Mouse (Mus musculus): Measurements from ENCODE around the gene Senp8. TPM values are rescaled to one million over a fixed set of nuclear protein-coding genes. Genes with fewer than 3 reads are reported as not detected.

Gene Senp8
- polyA plus RNA-seq, 1 experiment from 2014 or later = 11.5 TPM

DNA sequence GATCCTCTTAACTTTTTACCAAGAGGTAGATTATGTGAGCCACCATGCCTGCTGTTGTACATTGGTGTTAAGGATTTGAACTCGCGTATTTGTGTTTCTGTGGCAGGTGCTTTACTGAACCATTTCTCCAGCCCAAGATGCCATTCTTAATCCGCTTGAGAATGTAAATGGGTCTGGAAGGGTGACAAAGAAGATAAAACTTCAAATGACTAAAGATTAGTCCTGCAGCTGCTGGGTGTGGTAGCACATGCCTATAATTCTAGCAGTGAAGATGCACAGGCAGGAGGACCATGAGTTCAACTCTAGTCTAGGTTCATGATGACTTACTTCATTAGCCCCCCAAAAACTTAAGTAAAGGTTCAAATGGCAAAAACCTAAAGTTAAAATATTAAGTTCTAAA is 6.6 kb downstream of the Senp8 start:
- no peaks in the 10 kb centered on the region for H3K27me3 ChIP-seq
- ChIA-PET CTCF (no interaction called here), POLR2A (interaction anchor here (1.3 kb wide), 1 partner anchor 19 kb away, joined by 4 read pairs; no protein-coding TSS in a partner anchor)
- DNase-seq (ENCODE audit: low read depth, low spot score) = no peak
- ATAC-seq = no peak
- TF ChIP-seq CTCF (IDR thresholded peaks at IDR 0.05) = no peak
- in situ Hi-C loops (cut with MboI; ENCODE audit: low pct_unique_long_range_greater_than_20kb) = no loop called here

DNA sequence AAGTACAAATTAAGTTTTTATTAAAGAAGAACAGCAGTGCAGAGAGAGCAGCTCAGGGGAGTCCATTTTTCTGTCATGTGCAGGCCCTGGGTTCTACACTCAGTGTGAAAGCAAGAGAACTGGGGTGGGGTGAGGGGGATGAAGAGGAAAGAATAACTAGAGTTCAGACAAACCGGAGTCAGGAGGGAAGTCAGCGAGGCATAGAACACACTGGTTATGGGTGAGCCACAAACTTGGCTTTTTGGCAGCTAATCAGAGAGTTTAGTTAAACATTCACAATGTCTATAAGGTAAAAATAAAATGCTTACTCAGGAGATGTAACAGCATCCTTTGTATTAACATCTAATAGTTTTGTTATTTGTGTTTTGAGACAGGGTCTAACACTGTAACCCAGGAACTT is 9.9 kb downstream of the Senp8 start:
- DNase-seq (ENCODE audit: low read depth, low spot score) (peak; percentile 59), ATAC-seq (no peak)
- no peak for TF ChIP-seq CTCF (IDR thresholded peaks at IDR 0.05)
- H3K27me3 ChIP-seq = no peaks in the 10 kb centered on the region
- POLR2A ChIA-PET = no interaction called here
- in situ Hi-C loops (cut with MboI; ENCODE audit: low pct_unique_long_range_greater_than_20kb) = no loop called here
- CTCF ChIA-PET = interaction anchor here (1.0 kb wide), 1 partner anchor 11 kb away, joined by 3 read pairs; no protein-coding TSS in a partner anchor

DNA sequence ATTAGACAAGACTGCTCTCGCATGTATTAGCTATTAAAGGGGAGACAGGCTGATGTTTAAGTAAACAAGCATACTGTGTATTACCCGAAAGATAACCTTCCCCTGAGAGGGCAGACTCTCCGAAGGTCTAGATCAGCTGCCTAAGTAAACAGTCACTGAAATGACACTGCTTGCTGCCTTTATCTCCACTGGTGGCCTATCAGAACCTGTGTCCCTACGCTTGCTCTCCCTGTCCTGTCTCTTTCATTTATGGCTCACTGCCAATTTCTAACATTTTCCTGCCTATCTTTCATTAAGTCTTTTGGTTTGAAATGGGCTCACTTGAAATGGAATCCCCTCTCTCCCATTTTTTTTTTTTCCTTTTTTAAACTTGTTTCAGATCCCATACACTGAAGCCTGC is 15.1 kb downstream of the Senp8 start:
- CTCF ChIA-PET = no interaction called here
- in situ Hi-C loops (cut with MboI; ENCODE audit: low pct_unique_long_range_greater_than_20kb) = no loop called here
- DNase-seq (ENCODE audit: low read depth, low spot score) = no peak
- no peak for ATAC-seq
- POLR2A ChIA-PET = no interaction called here
- no peaks in the 10 kb centered on the region for H3K27me3 ChIP-seq
- no peak for TF ChIP-seq CTCF (IDR thresholded peaks at IDR 0.05)

DNA sequence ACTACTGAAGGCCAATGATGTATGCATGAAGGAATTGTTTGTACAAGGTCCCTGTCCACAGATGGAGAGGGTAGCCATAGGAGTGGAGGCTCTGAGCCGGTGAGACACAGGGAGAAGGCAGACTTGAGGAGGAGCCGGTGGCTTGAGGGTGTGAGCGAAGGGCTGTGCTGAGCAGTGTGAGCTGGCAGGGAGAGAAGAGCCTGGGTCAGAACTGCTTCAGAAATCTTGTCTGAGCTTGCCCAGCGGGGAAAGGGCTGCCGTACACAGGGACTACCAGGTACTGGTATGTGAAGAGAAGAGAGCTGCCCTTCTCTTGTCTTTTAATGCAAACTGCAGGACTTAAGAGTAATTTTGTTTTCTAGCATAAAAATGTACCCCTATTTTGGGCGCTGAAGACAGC is 17.4 kb downstream of the Senp8 start:
- POLR2A ChIA-PET = no interaction called here
- no peak for TF ChIP-seq CTCF (IDR thresholded peaks at IDR 0.05)

DNA sequence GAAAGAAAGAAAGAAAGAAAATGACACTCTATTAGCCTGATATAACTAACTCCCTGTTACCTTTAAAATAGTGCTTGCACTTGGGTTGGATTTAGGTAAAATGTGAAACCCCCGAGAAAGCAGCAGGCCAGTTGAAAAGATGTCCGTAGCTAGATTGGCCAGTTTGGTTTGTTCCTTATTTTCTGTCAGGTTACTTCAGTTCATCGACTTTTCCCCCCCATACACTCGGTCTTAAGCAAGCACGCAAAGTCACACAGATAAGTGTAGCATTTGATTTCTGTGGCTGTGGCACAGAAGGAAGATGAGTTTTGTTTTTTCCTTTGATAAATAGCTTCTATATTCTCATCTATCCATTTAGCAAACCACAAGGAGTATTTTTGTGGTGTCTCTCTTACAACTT is 19.4 kb downstream of the Senp8 start:
- ChIA-PET POLR2A (no interaction called here), CTCF (no interaction called here)
- DNase-seq (ENCODE audit: low read depth, low spot score) (no peak), ATAC-seq (no peak)
- in situ Hi-C loops (cut with MboI; ENCODE audit: low pct_unique_long_range_greater_than_20kb) = no loop called here
- no peak for TF ChIP-seq CTCF (IDR thresholded peaks at IDR 0.05)
- no peaks in the 10 kb centered on the region for H3K27me3 ChIP-seq

More for the DNA sequence above, 17.4 kb downstream of the Senp8 start:
- in situ Hi-C loops (cut with MboI; ENCODE audit: low pct_unique_long_range_greater_than_20kb) = no loop called here
- H3K27me3 ChIP-seq = no peaks in the 10 kb centered on the region
- ATAC-seq (no peak), DNase-seq (ENCODE audit: low read depth, low spot score) (no peak)
- CTCF ChIA-PET = interaction anchor here (1.4 kb wide), 1 partner anchor 12 kb away, joined by 4 read pairs; no protein-coding TSS in a partner anchor

DNA sequence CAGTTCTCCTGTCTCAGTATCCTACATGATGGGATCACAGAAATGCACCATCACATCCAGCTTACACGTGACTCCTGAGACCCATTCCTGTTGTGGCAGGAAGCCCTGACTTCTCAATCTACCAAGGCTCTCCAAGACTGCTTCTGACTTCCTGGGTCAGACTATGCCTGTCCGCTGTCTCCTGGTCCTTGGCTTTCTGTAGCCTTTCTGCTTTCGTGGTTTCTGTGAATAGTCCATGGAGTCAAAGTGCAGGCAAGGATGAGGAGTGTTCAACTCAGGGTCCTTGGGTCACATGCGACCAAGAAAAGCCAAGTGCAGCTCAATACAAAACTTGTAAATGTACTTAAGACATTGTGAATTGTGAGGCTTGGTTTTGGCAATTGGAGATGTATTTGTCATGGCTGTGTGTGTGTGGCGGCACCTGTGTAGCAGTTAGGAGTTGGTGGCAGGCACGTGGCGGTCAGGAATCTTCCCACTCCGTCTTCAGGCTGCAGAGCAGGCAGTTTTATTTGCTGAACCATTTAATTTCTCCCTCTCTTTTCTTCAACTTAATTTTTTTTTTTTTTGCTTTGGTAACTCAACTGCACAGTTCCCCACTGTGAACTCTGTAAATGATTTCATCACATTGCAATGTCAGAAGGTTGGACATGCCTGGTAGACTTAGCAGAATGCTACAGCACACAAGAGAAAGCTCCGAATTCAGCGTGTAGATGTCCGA is 22.8 kb downstream of the Senp8 start:
- peak; percentile 49 for ATAC-seq

DNA sequence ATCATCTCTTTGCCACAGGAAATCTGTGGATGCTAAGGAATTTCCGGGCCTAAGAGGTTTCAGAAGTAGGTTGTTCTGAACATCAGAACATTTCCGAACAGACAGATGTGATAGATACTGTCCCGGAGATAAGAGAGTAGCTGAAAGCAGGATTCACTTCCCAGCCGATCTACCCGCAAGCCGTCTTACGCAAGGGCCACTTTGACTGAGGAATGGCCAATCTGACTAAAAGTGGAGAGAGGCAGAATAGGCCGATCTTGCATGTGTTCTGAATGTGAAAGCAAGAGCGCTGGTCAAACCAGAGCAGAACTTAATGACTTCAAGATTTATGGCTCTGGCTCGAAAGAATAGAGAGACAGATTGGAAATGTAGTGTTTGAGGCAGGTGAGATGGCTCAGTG is 25.0 kb downstream of the Senp8 start:
- POLR2A ChIA-PET = interaction anchor here (1.2 to 4.1 kb wide), 2 partner anchors 12 to 24 kb away, joined by 4 to 26 read pairs; partner anchors contain the start of genes Myo9a and Senp8
- CTCF ChIA-PET = interaction anchor here (0.9 to 3.3 kb wide), 5 partner anchors 10 to 233 kb away, joined by 3 to 14 read pairs (median 4); partner anchors contain the start of genes Myo9a and Senp8
- TF ChIP-seq CTCF (IDR thresholded peaks at IDR 0.05) = no peak
- ATAC-seq = no peak
- H3K27me3 ChIP-seq = no peaks in the 10 kb centered on the region
- no peak for DNase-seq (ENCODE audit: low read depth, low spot score)
- in situ Hi-C loops (cut with MboI; ENCODE audit: low pct_unique_long_range_greater_than_20kb) = no loop called here

More for the DNA sequence above, 22.8 kb downstream of the Senp8 start:
- in situ Hi-C loops (cut with MboI; ENCODE audit: low pct_unique_long_range_greater_than_20kb) = no loop called here
- POLR2A ChIA-PET = interaction anchor here (0.6 to 4.1 kb wide), 2 partner anchors 22 to 35 kb away, joined by 6 to 26 read pairs; partner anchors contain the start of genes Myo9a and Senp8
- no peak for TF ChIP-seq CTCF (IDR thresholded peaks at IDR 0.05)
- H3K27me3 ChIP-seq = no peaks in the 10 kb centered on the region
- CTCF ChIA-PET = interaction anchor here (1.0 to 1.4 kb wide), 2 partner anchors 11 to 20 kb away, joined by 3 to 5 read pairs; no protein-coding TSS in a partner anchor
- peak; percentile 81 for DNase-seq (ENCODE audit: low read depth, low spot score)

DNA sequence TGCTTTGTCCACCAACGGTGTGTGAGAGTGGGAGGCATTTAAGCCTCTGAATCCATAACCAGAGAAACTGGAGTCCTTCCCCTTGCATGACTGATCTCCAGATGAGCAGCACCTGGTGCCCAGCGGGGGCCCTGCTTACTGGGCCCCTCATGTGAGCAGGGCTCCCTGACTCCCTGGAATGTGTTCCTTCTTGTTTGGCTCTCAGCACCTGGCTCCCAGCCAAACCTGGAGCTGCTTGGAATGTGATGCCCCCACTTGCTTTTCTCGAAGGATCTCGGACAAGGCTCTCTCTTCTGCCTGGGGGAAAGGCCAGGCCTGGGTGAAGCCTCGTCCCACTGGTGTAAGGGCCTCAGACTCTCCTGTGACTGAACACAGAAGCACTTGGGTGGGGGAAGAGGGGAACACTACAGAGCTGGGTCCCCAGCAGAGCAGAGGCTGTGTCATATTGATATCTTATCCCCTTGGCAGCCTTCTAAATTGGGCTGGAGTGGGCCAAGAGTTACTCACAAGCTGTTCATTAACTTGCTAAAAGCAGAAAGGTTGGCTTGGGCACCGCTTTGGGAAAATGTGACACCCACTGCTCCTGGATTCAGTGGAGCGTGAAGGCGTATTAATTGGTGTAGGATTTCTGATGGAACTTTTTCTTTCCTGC is 26.6 kb downstream of the Senp8 start:
- ATAC-seq = peak; percentile 76
- no peaks in the 10 kb centered on the region for H3K27me3 ChIP-seq
- peak; percentile 96 for DNase-seq (ENCODE audit: low read depth, low spot score)
- no peak for TF ChIP-seq CTCF (IDR thresholded peaks at IDR 0.05)
- ChIA-PET CTCF (interaction anchor here (0.6 to 3.3 kb wide), 18 partner anchors 14 to 266 kb away, joined by 3 to 14 read pairs (median 3); partner anchors contain the start of genes Myo9a and Senp8), POLR2A (interaction anchor here (1.0 to 2.1 kb wide), 5 partner anchors 20 to 71 kb away, joined by 3 to 23 read pairs (median 4); partner anchors contain the start of genes Myo9a and Senp8)
- in situ Hi-C loops (cut with MboI; ENCODE audit: low pct_unique_long_range_greater_than_20kb) = loop anchor here (5.0 to 25.0 kb wide), 3 partner anchors 38 to 438 kb away; no protein-coding TSS in a partner anchor

DNA sequence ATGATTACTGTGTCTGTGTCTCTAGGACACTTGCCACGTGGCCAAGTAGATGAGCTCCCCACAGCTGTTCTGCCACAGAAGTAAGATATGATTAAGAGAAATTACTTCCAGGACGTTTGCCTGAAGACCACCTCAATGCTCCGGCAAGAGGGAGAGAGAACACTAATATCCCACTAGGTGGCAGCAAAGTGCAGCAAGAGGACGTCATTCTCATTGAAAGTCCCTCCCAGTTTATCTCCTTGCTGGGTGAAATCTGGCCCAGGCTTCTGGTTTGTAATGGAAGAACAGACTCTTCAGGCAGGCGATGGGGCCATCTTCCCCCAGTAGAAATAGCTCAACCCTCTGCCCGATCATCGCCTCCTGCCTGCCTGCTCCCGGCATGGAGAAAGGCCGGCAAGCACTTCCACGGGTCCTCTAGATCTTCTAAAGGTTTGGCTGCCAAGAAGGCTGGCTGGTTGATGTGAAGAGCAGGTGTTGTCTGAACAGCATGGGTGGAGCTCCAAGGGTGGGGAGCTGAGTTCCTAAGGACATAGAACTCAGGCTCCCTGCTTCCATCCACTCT is 27.3 kb downstream of the Senp8 start:
- peak; percentile 89 for TF ChIP-seq CTCF (IDR thresholded peaks at IDR 0.05)
- ChIA-PET POLR2A (interaction anchor here (1.1 to 2.1 kb wide), 3 partner anchors 27 to 71 kb away, joined by 3 to 23 read pairs (median 3); partner anchors contain the start of genes Myo9a and Senp8), CTCF (interaction anchor here (0.6 to 3.3 kb wide), 14 partner anchors 15 to 267 kb away, joined by 3 to 14 read pairs (median 3); partner anchors contain the start of genes Myo9a and Senp8)
- ATAC-seq (peak; percentile 12), DNase-seq (ENCODE audit: low read depth, low spot score) (peak; percentile 76)
- in situ Hi-C loops (cut with MboI; ENCODE audit: low pct_unique_long_range_greater_than_20kb) = loop anchor here (5.0 to 25.0 kb wide), 3 partner anchors 39 to 439 kb away; no protein-coding TSS in a partner anchor
- no peaks in the 10 kb centered on the region for H3K27me3 ChIP-seq

DNA sequence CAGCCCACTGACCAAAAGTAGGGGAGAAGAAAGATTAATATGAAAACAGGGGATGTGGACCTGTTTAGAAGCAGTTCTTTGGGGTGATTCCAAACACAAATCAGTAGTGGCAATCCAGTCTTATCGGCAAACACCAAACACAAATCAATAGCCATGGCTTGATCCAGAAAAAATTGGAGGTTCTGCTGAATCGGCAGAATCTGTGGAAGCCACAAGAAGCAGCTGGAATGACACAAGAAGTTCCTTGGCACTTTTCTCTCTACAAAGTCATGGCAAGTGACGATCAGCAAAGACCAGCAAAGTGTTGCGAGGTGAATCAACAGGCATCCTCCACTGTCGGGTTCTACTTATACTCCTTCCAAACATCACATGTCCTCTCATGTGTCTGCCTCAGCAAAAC is 29.4 kb downstream of the Senp8 start:
- in situ Hi-C loops (cut with MboI; ENCODE audit: low pct_unique_long_range_greater_than_20kb) = loop anchor here (5.0 to 25.0 kb wide), 3 partner anchors 41 to 441 kb away; no protein-coding TSS in a partner anchor
- H3K27me3 ChIP-seq = no peaks in the 10 kb centered on the region
- no peak for TF ChIP-seq CTCF (IDR thresholded peaks at IDR 0.05)
- ChIA-PET CTCF (no interaction called here), POLR2A (interaction anchor here (0.6 kb wide), 1 partner anchor 98 kb away, joined by 3 read pairs; no protein-coding TSS in a partner anchor)
- ATAC-seq (no peak), DNase-seq (ENCODE audit: low read depth, low spot score) (no peak)
